Mouse (Mus musculus): Measurements from ENCODE around the gene Ptpre. TPM values are rescaled to one million over a fixed set of nuclear protein-coding genes. Genes with fewer than 3 reads are reported as not detected.

Gene Ptpre
- polyA plus RNA-seq, 2 experiments: 1.8 to 1.9 TPM

DNA sequence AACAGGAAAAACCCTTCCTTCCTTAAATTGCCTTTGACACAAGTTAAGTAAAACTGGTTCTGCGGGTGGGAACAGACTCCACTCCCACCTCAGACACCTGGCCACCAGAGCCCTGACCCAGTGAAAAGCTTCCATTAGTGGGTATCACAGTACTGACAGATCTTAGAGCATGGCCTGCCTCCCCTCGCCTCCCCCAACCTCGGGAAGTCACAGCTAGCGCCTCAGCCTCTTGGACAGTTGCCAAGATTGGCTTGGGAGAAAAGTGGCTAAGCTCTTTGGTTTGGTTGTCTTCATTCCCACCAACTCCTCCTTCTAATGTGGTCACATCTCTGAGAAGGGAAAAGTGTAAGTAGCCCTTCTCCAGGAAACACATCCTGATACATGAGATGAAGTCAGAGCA is 13.3 kb upstream of the Ptpre start:
- ATAC-seq (ENCODE audit: insufficient read depth) (no peak), DNase-seq (ENCODE audit: low read depth in 3 of 3, low spot score in 3 of 3) (no peak)
- Histone ChIP-seq H3K9me3 (ENCODE audit: control insufficient read depth, low read length) (no peaks in the 10 kb centered on the region), H3K9ac (replicated peaks) (no peak overlapping the region), H3K4me1 (replicated peaks; ENCODE audit: control insufficient read depth in 2 of 2, insufficient read depth in 2 of 2, low read length in 1 of 2) (peaks cover 0 to 8% of the 10 kb centered on the region in 2 experiments; a peak in 2 of 4 replicates), H3K4me2 (ENCODE audit: low read depth) (no peak overlapping the region), H3K36me3 (replicated peaks; ENCODE audit: control insufficient read depth, insufficient read depth, low read depth) (no peaks in the 10 kb centered on the region), H3K4me3 (ENCODE audit: insufficient read depth in 1 of 2, low read depth in 2 of 2, low read length in 2 of 2) (no peak overlapping the region), H3K27ac (no peak overlapping the region), H3K27me3 (ENCODE audit: control insufficient read depth, insufficient read depth, low read length) (no peaks in the 10 kb centered on the region)
- TF ChIP-seq CTCF (IDR thresholded peaks at IDR 0.05; ENCODE audit: low read depth): no peak
- TF ChIP-seq EP300 (IDR thresholded peaks at IDR 0.05; ENCODE audit: low read depth): no peak
- WGBS (ENCODE audit: insufficient replicate concordance): 26% methylated on average over 4 of the region's 4 CpGs

DNA sequence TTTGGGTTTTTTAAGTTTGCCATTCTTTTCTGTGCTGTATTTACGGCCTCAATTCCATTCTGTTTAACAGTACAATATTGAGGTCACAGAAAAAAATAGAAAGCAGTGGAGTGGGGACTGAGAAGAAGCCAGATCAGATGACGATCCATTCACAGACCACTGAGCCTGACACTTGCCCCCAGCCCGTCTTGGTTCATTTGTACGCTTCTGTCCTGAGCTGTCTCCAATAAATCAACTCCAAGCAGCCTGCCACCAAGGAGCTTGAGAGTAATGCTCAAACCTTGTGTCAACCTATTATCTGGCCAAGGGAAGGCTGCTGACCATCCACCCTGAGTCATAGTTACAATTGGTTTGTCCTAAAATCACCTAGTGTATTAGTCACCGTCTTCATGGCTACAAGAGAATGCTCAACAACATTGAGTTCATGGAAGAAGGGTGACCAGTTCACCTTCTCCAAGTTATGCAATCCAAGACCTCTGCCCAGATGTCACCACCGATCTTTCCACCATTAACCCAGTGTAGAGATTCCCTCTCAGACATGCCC is 12.8 kb upstream of the Ptpre start:
- Histone ChIP-seq H3K9me3 (ENCODE audit: control insufficient read depth, low read length) (no peaks in the 10 kb centered on the region), H3K4me3 (ENCODE audit: insufficient read depth in 1 of 2, low read depth in 2 of 2, low read length in 2 of 2) (no peak overlapping the region), H3K36me3 (replicated peaks; ENCODE audit: control insufficient read depth, insufficient read depth, low read depth) (no peaks in the 10 kb centered on the region), H3K9ac (replicated peaks) (no peak overlapping the region), H3K4me2 (ENCODE audit: low read depth) (no peak overlapping the region), H3K4me1 (replicated peaks; ENCODE audit: control insufficient read depth in 2 of 2, insufficient read depth in 2 of 2, low read length in 1 of 2) (peaks cover 0 to 8% of the 10 kb centered on the region in 2 experiments; a peak in 2 of 4 replicates), H3K27me3 (ENCODE audit: control insufficient read depth, insufficient read depth, low read length) (no peaks in the 10 kb centered on the region), H3K27ac (no peak overlapping the region)
- TF ChIP-seq CTCF (IDR thresholded peaks at IDR 0.05; ENCODE audit: low read depth): no peak
- TF ChIP-seq EP300 (IDR thresholded peaks at IDR 0.05; ENCODE audit: low read depth): no peak
- no peak for DNase-seq (ENCODE audit: low read depth in 3 of 3, low spot score in 3 of 3)
- WGBS (ENCODE audit: insufficient replicate concordance): 68% methylated on average over 6 of the region's 6 CpGs
- no peak for ATAC-seq (ENCODE audit: insufficient read depth)

- H3K36me3 ChIP-seq (replicated peaks; ENCODE audit: control insufficient read depth, insufficient read depth, low read depth): no peaks in the 10 kb centered on the region
- no peak overlapping the region for H3K9ac ChIP-seq (replicated peaks)
- no peak overlapping the region for H3K4me2 ChIP-seq (ENCODE audit: low read depth)
- 27% methylated on average over 3 of the region's 3 CpGs for WGBS (ENCODE audit: insufficient replicate concordance)
- no peaks in the 10 kb centered on the region for H3K27me3 ChIP-seq (ENCODE audit: control insufficient read depth, insufficient read depth, low read length)
- peaks cover 0 to 5% of the 10 kb centered on the region in 2 experiments; a peak in 2 of 4 replicates for H3K4me1 ChIP-seq (replicated peaks; ENCODE audit: control insufficient read depth in 2 of 2, insufficient read depth in 2 of 2, low read length in 1 of 2)
- DNase-seq (ENCODE audit: low read depth in 3 of 3, low spot score in 3 of 3) (no peak), ATAC-seq (ENCODE audit: insufficient read depth) (no peak)
- no peak overlapping the region for H3K4me3 ChIP-seq (ENCODE audit: insufficient read depth in 1 of 2, low read depth in 2 of 2, low read length in 2 of 2)
- no peaks in the 10 kb centered on the region for H3K9me3 ChIP-seq (ENCODE audit: control insufficient read depth, low read length)
- TF ChIP-seq EP300 (IDR thresholded peaks at IDR 0.05; ENCODE audit: low read depth) (no peak), CTCF (IDR thresholded peaks at IDR 0.05; ENCODE audit: low read depth) (no peak)
- H3K27ac ChIP-seq: no peak overlapping the region
These were observed 10.6 kb upstream of the Ptpre start for GRCm38 (mm10) chr7:135526574-135527152.

- Histone ChIP-seq H3K27ac (no peak overlapping the region), H3K4me2 (ENCODE audit: low read depth) (no peak overlapping the region), H3K9me3 (ENCODE audit: control insufficient read depth, low read length) (no peaks in the 10 kb centered on the region), H3K4me1 (replicated peaks; ENCODE audit: control insufficient read depth in 2 of 2, insufficient read depth in 2 of 2, low read length in 1 of 2) (peaks cover 0 to under 1% of the 10 kb centered on the region in 2 experiments; a peak in 1 of 4 replicates), H3K27me3 (ENCODE audit: control insufficient read depth, insufficient read depth, low read length) (no peaks in the 10 kb centered on the region), H3K9ac (replicated peaks) (no peak overlapping the region), H3K36me3 (replicated peaks; ENCODE audit: control insufficient read depth, insufficient read depth, low read depth) (no peaks in the 10 kb centered on the region), H3K4me3 (ENCODE audit: insufficient read depth in 1 of 2, low read depth in 2 of 2, low read length in 2 of 2) (no peak overlapping the region)
- DNase-seq (ENCODE audit: low read depth in 3 of 3, low spot score in 3 of 3) (no peak), ATAC-seq (ENCODE audit: insufficient read depth) (no peak)
- TF ChIP-seq EP300 (IDR thresholded peaks at IDR 0.05; ENCODE audit: low read depth) (no peak), CTCF (IDR thresholded peaks at IDR 0.05; ENCODE audit: low read depth) (no peak)
- WGBS (ENCODE audit: insufficient replicate concordance): 7% methylated on average over 3 of the region's 3 CpGs
These were observed 10.1 kb upstream of the Ptpre start for GRCm38 (mm10) chr7:135527169-135527568.

DNA sequence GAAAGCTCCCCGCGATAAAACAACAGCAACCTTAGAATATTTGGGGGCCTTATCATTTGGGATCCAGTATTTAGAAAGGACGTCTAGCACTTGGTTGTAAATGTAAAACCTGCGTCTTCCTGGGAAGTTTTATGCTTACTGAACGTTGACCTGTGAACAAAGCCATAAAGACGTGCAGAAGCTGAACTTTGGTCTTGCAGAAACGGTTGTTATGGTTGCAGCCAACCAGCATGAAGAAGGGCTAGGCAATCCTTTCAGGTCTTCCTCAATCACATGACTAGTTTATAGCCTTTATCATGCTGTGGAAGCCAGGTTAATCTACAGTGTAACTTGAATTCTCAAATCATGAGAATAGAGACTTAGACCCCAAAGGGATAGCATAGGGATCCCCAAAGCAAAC is 8.8 kb upstream of the Ptpre start, which contains the start of gene Clrn3:
TSS of gene Clrn3 (minus strand) at position 140 of the 400 bp plus-strand sequence.
- Histone ChIP-seq H3K4me3 (ENCODE audit: insufficient read depth in 1 of 2, low read depth in 2 of 2, low read length in 2 of 2) (no peak within 1 kb of the TSS), H3K36me3 (replicated peaks; ENCODE audit: control insufficient read depth, insufficient read depth, low read depth) (no peaks in the 10 kb centered on the region), H3K9ac (replicated peaks) (no peak within 1 kb of the TSS), H3K27ac (no peak within 1 kb of the TSS), H3K4me2 (ENCODE audit: low read depth) (no peak within 1 kb of the TSS), H3K4me1 (replicated peaks; ENCODE audit: control insufficient read depth in 2 of 2, insufficient read depth in 2 of 2, low read length in 1 of 2) (no peaks in the 10 kb centered on the region), H3K27me3 (ENCODE audit: control insufficient read depth, insufficient read depth, low read length) (no peaks in the 10 kb centered on the region), H3K9me3 (ENCODE audit: control insufficient read depth, low read length) (no peaks in the 10 kb centered on the region)
- TF ChIP-seq CTCF (IDR thresholded peaks at IDR 0.05; ENCODE audit: low read depth) (no peak), EP300 (IDR thresholded peaks at IDR 0.05; ENCODE audit: low read depth) (no peak)
- WGBS (ENCODE audit: insufficient replicate concordance): 65% methylated on average over 7 of the region's 7 CpGs
- DNase-seq (ENCODE audit: low read depth in 3 of 3, low spot score in 3 of 3) (no peak), ATAC-seq (ENCODE audit: insufficient read depth) (no peak)

Measured in liver, embryonic 14.5 days (tissue).